Mouse (Mus musculus) ES-Bruce4 (cell line): Measurements from ENCODE around the gene Ang.

Source experiments
- CTCF ChIP-seq: IDR thresholded peaks from one replicate; pipeline ENCODE4 v1.8.1; 2011; ENCODE audit warnings: low read depth, low read length
- EP300 ChIP-seq: IDR thresholded peaks from 2 replicates; pipeline ENCODE4 v1.6.1; 2011; ENCODE audit warnings: low read depth, low read length; ENCODE audit not compliant: insufficient read depth

GRCm38 (mm10) chr14:51142119-51142518, 51.2 kb downstream of the Ang start:
- TF ChIP-seq CTCF (no peak), EP300 (no peak)
